Mouse (Mus musculus) midbrain, embryonic 14.5 days (tissue): ENCODE data around the gene Spg21. TPM values are rescaled to one million over a fixed set of nuclear protein-coding genes. Genes with fewer than 3 reads are reported as not detected.
A peak's percentile ranks its signal among the peaks of the same experiment; 100 is the strongest.

ENCODE experiments used
- ATAC-seq: fragments of 200-750 bp; cut with Nextera tagmentation; 2 replicates; pipeline ENCODE4 v1.8.0; 2017; ENCODE audit warnings: moderate number of reproducible peaks, moderate library complexity; ENCODE audit not compliant: low FRiP score, low TSS enrichment
- DNase-seq: peaks from one replicate; pipeline ENCODE4 v3.0.0-alpha.2; 2015
- H3K27ac ChIP-seq: fragments of 300-500 bp; sonication (generic); replicated peaks from 2 replicates; pipeline ENCODE4 v1.5.1; 2014; ENCODE audit warnings: mild to moderate bottlenecking, low read depth, low read length, moderate library complexity
- H3K27me3 ChIP-seq: fragments of 300-500 bp; sonication (generic); 2 replicates; pipeline ENCODE4 v1.6.1; 2014; ENCODE audit warnings: low read length, control low read depth, mixed read lengths; ENCODE audit not compliant: control insufficient read depth, insufficient read depth
- H3K36me3 ChIP-seq: fragments of 300-500 bp; sonication (generic); 2 replicates; pipeline ENCODE4 v1.6.1; 2014; ENCODE audit warnings: low read length, control low read depth; ENCODE audit not compliant: control insufficient read depth, insufficient read depth
- H3K4me1 ChIP-seq: fragments of 300-500 bp; sonication (generic); 2 replicates; pipeline ENCODE4 v1.6.1; 2014; ENCODE audit warnings: mild to moderate bottlenecking, antibody characterized with exemption, low read length, control low read depth; ENCODE audit not compliant: control insufficient read depth, insufficient read depth
- H3K4me2 ChIP-seq: fragments of 300-500 bp; sonication (generic); 2 replicates; pipeline ENCODE4 v1.6.1; 2014; ENCODE audit warnings: mild to moderate bottlenecking, low read length, moderate library complexity
- H3K4me3 ChIP-seq: fragments of 300-500 bp; sonication (generic); replicated peaks from 2 replicates; pipeline ENCODE4 v1.5.1; 2014; ENCODE audit warnings: low read depth, low read length
- H3K9ac ChIP-seq: fragments of 300-500 bp; sonication (generic); replicated peaks from 2 replicates; pipeline ENCODE4 v1.6.1; 2014; ENCODE audit warnings: mild to moderate bottlenecking, low read length, moderate library complexity
- H3K9me3 ChIP-seq: fragments of 300-500 bp; sonication (generic); 2 replicates; pipeline ENCODE4 v1.6.1; 2016; ENCODE audit warnings: low read length, control low read depth, mixed read lengths; ENCODE audit not compliant: control insufficient read depth
- WGBS: fragments of 180-500 bp; shearing (Covaris S2); extraction: QIAGEN DNeasy Blood & Tissue Kit; methylation state at CpG from one replicate; pipeline ENCODE4 v1.1.7; 2014; 5-methylcytosine and 5-hydroxymethylcytosine counted together
- polyA plus RNA-seq: library from polyadenylated mRNA; unstranded; fragments of >200 nt; fragmentation: Nextera tagmentation; extraction: Ambion mirVana; gene quantifications from 2 replicates; pipeline ENCODE4 v1.2.1, GENCODE M21; 2014

Spg21 gene
- polyA plus RNA-seq, 1 experiment from 2014 or later, result 162 TPM

DNA sequence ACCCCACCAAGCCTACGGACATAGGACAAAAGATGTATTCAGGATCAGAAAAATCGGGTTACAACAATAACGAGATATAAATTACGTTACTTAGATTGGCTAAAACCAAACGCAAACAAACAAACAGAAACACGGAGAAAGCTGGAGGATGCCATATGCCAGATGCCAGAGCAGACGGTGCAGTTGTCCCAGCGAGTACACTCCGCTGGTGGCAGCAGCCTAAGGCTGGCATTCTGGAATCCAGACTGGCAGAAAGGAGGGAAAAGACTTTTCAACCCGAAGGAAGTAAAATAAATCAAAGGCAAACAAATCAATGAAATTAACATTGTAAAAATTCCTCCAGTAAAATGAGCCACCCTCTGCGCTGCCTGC lies 59.7 kb downstream of the Spg21 start:
- Histone ChIP-seq H3K36me3 (no peaks in the 10 kb centered on the region), H3K4me3 (peak overlapping the region; percentile 33), H3K9ac (peak overlapping the region; percentile 54), H3K4me2 (peak overlapping the region; percentile 61), H3K27ac (peak overlapping the region; percentile 68), H3K27me3 (no peaks in the 10 kb centered on the region), H3K9me3 (no peaks in the 10 kb centered on the region), H3K4me1 (peaks cover 12% of the 10 kb centered on the region; the same call in 1 of the 2 replicates)
- no peak for ATAC-seq
- WGBS, result 16% methylated on average over 11 of the region's 11 CpGs
- DNase-seq, result no peak

DNA sequence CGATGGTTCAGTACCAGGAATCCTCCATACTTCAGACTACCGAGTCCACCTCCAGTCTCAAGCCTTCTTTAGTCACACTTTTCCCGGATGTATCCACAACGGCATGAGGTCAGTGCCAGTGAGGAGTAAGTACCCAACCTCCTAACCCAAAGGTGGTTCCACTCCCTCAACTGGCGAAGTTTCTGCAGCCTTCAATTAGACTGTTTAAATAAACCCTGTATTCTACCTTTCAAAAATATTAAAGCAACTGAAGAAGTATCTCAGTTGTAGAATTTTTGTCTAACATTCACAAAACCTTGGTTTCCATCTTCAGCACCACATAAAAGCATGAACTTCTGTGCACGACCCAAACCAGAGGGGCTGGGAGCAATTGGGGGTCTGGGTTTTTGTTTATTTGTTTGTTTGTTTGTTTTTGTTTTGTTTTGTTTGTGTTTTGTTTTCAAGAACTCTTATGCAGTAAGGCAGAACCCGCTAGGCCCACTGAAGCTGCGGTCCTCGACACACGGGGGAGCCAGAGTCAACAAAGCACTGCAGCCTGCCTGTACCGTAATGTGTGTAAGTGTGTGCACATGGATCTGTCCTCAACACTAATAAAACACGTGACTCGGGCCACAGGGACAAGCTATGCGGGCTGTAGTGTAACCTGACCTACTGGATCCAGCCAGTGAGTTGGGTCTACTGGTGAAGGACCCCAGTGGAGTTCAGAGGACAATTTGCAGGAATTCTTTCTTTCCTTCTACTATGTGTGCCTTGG lies 63.0 kb downstream of the Spg21 start:
- ATAC-seq (peak; percentile 63; the same call in 1 of the 2 replicates), DNase-seq (peak; percentile 89)
- 21% methylated on average over 14 of the region's 14 CpGs for WGBS
- Histone ChIP-seq H3K27ac (no peak overlapping the region), H3K4me1 (peaks cover 12% of the 10 kb centered on the region; the same call in 1 of the 2 replicates), H3K27me3 (no peaks in the 10 kb centered on the region), H3K4me3 (no peak overlapping the region), H3K36me3 (no peaks in the 10 kb centered on the region), H3K4me2 (peak overlapping the region; percentile 24; the same call in 1 of the 2 replicates), H3K9ac (no peak overlapping the region), H3K9me3 (no peaks in the 10 kb centered on the region)

- no peak overlapping the region for H3K27ac ChIP-seq
- no peak overlapping the region for H3K4me3 ChIP-seq
- no peaks in the 10 kb centered on the region for H3K36me3 ChIP-seq
- H3K4me2 ChIP-seq, result no peak overlapping the region
- H3K4me1 ChIP-seq, result peaks cover 3% of the 10 kb centered on the region; the same call in 1 of the 2 replicates
- no peak for ATAC-seq
- H3K27me3 ChIP-seq, result no peaks in the 10 kb centered on the region
- WGBS, result 87% methylated on average over 10 of the region's 10 CpGs
- no peaks in the 10 kb centered on the region for H3K9me3 ChIP-seq
- H3K9ac ChIP-seq, result no peak overlapping the region
- no peak for DNase-seq
Measured at GRCm38 (mm10) chr9:65525445-65526195, 64.9 kb downstream of the Spg21 start.

DNA sequence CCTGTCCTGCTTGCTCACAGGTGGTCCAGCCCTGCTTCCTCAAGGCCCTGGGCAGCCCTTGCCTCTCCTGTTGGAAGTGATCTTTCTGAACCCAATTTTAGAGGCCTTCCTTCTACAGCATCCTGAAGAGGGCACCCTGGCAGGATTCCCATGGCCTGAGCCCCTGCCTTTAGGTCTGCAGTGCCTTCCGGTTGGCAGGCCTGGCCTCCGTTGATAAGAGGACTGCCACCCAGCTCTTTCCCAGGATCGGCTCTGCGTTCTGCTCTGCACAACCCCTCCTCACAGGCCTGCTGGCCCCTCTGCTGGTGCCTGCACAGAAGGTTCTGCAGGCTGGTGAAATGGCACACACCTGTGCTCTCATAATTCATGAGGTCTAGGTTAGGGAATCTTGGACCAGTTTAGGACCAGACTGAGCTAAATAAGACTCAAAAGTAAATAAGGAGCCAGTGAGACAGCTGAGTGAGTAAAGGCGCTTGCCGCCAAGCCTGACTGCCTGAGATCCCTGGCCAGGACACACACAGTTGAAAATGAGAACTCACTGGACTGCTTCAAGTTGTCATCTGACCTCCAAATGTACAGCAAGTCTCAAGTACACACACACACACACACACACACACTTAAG lies 67.8 kb downstream of the Spg21 start:
- WGBS, result 87% methylated on average over 6 of the region's 6 CpGs
- no peak overlapping the region for H3K9ac ChIP-seq
- no peak for ATAC-seq
- H3K36me3 ChIP-seq, result no peaks in the 10 kb centered on the region
- H3K27ac ChIP-seq, result no peak overlapping the region
- no peak overlapping the region for H3K4me2 ChIP-seq
- no peaks in the 10 kb centered on the region for H3K4me1 ChIP-seq
- no peak for DNase-seq
- no peak overlapping the region for H3K4me3 ChIP-seq
- H3K9me3 ChIP-seq, result no peaks in the 10 kb centered on the region
- H3K27me3 ChIP-seq, result no peaks in the 10 kb centered on the region

DNA sequence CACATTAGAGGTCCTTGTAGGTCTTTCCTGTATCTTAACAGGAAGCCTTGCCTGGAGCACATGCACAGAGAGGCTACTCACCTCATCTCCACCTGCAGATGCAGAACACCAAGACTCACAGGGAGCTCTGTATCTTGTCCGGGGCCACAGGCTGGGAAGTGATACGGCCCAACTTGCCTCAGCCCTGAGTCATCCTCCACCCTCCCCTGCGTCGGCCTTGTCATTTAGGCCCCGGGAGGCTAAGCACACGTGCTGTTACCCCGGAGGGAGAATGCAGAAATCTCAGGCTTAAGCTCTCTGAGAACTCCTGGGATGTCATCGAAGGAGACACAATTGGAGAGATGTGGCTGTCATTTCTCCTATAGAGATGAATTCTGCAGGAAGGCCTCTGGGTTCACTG lies 68.9 kb downstream of the Spg21 start:
- ATAC-seq (no peak), DNase-seq (no peak)
- no peak overlapping the region for H3K9ac ChIP-seq
- no peak overlapping the region for H3K4me2 ChIP-seq
- H3K4me1 ChIP-seq, result no peaks in the 10 kb centered on the region
- H3K27ac ChIP-seq, result no peak overlapping the region
- H3K9me3 ChIP-seq, result no peaks in the 10 kb centered on the region
- no peaks in the 10 kb centered on the region for H3K36me3 ChIP-seq
- no peaks in the 10 kb centered on the region for H3K27me3 ChIP-seq
- no peak overlapping the region for H3K4me3 ChIP-seq
- 49% methylated on average over 8 of the region's 8 CpGs for WGBS

DNA sequence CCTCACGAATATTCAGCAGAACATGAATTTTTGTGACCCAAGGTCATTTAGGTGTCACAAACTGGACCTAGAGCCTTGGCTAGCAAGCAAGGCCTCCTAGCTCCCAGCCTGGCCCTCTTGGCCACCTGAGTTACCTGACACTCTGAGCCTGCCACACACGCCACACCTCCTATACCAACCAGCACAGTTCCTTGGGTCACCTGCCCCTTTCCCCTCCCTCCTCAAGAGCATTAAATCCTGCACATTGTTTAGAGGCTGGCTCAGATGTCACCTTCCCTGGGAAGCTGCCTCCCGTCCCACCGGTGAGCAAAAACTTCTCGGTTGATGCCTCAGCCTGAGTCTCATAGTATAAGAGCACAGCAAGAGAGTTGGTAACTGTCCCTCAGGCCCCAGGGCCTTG lies 70.5 kb downstream of the Spg21 start:
- H3K27me3 ChIP-seq, result no peaks in the 10 kb centered on the region

DNA sequence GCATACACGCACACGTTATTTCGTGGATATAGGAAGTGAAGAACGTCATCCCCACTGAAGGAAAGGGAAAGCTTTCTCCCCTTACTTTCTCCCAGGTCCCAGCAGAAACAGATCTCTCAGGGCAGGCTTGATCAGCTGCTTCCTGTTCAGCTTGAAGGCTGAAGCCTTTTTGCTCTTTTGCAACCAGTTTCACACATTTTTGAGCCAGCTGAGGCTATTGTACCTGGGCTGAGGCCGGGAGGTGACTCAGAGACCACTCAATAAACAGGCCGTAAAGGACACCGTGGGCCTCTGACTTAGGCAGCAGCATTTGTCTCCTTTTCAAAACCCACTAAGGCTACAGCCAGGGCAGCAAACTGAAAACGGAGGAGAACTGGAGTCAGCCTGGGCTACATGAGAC lies 72.2 kb downstream of the Spg21 start:
- Histone ChIP-seq H3K36me3 (no peaks in the 10 kb centered on the region), H3K27me3 (no peaks in the 10 kb centered on the region), H3K4me1 (no peaks in the 10 kb centered on the region), H3K4me3 (no peak overlapping the region), H3K9me3 (no peaks in the 10 kb centered on the region), H3K9ac (no peak overlapping the region), H3K4me2 (no peak overlapping the region), H3K27ac (no peak overlapping the region)
- ATAC-seq (no peak), DNase-seq (no peak)
- WGBS, result 90% methylated on average over 8 of the region's 8 CpGs

More for the DNA sequence above, 70.5 kb downstream of the Spg21 start:
- Histone ChIP-seq H3K9me3 (no peaks in the 10 kb centered on the region), H3K4me1 (no peaks in the 10 kb centered on the region), H3K9ac (no peak overlapping the region), H3K4me3 (no peak overlapping the region), H3K27ac (no peak overlapping the region), H3K36me3 (no peaks in the 10 kb centered on the region), H3K4me2 (no peak overlapping the region)
- ATAC-seq (no peak), DNase-seq (no peak)
- 88% methylated on average over 5 of the region's 5 CpGs for WGBS

- no peak overlapping the region for H3K27ac ChIP-seq
- 85% methylated on average over 3 of the region's 3 CpGs for WGBS
Measured at GRCm38 (mm10) chr9:65534111-65534510, 73.4 kb downstream of the Spg21 start.

More at GRCm38 (mm10) chr9:65534111-65534510, 73.4 kb downstream of the Spg21 start:
- no peak overlapping the region for H3K4me3 ChIP-seq
- DNase-seq (no peak), ATAC-seq (no peak)
- H3K9ac ChIP-seq, result no peak overlapping the region
- H3K36me3 ChIP-seq, result no peaks in the 10 kb centered on the region
- no peaks in the 10 kb centered on the region for H3K27me3 ChIP-seq
- H3K4me2 ChIP-seq, result no peak overlapping the region
- H3K9me3 ChIP-seq, result no peaks in the 10 kb centered on the region
- no peaks in the 10 kb centered on the region for H3K4me1 ChIP-seq
